Mouse (Mus musculus) lung, postnatal 4 days (tissue): ENCODE data around the gene Dhx36.
A peak's percentile ranks its signal among the peaks of the same experiment; 100 is the strongest.

Experiments
- DNase-seq, 2 experiments: peaks; one replicate each; pipeline ENCODE4 v3.0.0; 2021

The Dhx36 gene

DNA sequence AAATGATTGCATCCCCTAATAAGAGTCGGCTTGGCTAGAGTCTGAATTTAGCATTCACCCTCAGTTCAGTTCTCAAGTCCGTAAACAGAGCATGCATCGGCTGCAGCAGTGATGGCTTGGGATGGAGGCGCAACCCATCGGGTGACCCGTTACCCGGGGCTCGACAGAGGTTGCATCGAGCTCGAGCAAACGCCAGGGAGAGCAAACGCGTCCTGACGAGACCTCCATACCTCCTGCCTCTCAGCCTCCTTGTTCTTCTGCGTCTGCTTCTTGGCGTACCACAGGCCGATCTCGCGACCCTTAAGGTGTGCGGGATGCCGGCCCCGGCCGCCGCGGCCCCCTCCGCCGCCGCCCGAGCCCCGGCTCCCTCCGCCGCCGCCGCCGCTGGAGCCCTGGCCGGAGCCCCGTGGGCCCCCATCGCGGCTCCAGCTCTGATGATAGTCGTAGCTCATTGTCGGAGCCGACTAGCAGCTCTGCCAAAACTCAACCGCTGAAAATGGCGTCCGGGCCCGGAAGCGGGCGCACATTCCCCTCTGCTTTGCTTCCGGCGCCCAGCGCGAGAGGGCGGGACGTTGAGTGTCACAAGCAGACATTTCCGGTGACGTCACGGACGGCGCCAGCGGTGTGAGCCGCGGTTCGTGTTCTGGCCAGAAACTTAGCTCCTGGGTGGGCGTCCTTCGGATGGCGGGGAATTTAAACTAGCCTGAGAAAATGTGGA, at the start of gene Dhx36:
TSS of gene Dhx36 (minus strand) at position 517 of the 718 bp plus-strand sequence.
- peak; percentile 97 for DNase-seq

DNA sequence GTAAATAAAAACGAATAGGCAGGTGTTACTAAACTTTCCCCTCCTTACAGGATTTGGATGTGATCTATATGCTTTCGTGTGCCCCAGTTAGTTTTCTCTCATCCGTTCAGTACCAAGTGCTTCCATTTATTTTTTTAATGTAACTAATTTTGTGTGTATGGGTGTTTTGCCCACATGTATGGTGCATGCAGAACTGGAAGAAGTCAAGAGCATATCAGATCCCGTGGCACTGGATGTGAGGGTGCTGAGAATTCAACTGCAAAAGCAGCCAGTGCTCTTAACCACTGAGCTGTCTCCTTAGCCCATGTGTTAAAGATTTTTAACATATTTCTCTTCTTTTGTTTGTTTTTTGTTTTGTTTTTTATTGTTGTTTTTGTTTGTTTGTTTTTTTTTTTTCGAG, 20.8 kb upstream of the Dhx36 start:
- DNase-seq, result no peak

DNA sequence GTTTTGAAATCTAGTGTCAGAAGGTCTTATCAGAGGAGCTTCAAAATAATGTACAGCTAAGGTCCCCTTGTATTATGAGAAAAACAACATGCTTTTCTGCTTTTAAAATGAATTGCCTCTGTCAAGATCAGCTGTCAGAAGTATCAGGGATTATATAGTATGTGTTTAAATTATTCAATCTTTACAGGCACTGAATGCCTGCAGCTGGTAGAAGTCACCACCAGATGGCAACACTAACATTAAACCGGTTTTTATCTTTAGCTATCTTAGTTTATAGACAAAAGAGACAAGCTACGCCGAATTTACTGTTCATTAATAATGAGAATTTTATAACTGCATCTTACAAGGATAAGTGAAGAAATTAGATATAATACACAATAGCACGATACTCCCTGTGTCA, 20.4 kb upstream of the Dhx36 start:
- DNase-seq, result no peak

DNA sequence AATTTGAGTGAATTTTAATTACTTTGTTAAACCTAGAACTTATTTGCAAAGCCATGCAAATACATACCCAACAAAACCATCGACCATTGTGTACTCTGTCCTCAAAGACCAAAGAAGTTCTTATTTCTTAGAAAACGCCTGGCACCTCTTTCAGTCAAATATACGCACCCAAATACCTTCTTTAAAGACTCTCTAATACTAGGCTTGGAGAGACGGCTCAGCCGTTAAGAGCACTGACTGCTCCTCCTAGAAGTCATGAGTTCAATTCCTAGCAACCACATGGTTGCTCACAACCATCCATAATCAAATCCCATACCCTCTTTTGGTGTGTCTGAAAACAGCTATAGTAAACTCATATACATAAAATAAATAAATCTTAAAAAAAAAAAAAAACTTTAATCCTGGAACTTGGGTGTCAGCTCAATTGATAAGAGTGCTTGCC, 423 bp upstream of the Dhx36 start:
- DNase-seq, result no peak

DNA sequence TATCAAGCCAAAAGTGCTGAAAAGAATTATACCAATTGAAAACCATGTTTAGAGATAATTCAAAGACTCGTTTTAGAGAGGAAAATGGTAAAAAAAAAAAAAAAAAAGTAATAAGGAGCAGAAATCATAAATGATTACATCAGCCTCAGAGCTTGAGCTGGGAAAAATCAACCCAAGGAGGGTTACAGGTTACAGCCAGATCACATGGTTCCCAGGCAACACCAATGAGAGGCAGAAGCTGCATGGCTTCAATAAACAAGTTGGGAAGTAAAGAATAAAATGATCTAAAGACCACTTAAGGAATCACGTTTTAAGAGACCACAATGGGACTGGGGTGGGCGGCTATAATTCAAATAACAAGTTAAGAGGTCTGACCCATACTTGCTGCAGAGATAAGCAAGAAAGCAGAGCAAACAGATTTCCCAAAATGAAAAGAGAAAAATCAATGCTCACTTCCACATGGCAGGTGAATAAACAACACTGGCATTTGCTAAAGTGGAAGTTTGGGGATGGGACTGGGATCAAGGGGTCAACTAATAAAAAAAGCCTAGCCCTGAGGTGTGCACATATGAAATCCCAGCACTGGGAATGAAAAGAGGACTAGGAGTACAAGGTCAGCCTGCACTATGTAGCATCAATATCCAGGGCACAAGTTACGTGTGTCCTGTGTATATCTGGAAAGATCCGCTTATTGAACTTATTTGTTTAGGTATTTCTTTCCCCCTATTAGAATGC, 1.5 kb downstream of the Dhx36 start:
- DNase-seq, result no peak

DNA sequence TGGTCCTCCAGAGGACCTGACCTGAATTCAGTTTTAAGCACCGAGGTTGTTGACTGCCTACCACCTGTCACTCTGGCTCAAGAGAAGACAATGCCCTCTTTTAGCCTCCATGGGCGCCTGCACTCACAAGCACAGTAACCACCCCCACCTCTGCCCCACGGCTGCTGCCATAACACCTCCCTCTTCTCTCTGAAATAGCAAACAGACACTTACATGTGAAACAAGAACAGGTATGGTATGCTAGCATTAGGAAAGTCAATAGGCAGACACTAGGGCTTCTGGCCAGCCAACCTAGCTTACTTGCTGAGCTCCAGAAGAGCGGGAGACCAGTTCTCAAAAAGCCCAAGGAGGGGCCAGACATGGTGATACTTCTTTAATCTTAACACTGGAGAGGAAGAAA, 7.5 kb downstream of the Dhx36 start:
- no peak for DNase-seq

DNA sequence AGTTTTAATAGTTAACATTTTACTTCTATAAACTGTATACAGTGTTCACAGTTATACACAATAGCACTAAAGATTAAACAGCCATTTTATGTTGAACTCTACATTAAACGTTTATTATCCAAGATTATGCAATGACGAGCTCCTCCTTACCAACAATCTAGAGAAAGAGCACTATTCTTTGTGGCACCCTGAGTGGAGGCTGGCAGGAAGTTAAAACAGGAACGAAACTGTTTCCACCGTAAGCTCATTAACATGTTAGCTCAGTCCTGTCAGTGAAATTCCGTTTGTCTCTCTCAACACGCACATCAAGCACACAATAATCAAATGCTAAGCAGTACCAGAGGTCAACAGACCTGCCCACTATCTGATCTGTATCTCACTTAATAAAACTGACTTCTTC, 14.2 kb downstream of the Dhx36 start:
- no peak for DNase-seq

DNA sequence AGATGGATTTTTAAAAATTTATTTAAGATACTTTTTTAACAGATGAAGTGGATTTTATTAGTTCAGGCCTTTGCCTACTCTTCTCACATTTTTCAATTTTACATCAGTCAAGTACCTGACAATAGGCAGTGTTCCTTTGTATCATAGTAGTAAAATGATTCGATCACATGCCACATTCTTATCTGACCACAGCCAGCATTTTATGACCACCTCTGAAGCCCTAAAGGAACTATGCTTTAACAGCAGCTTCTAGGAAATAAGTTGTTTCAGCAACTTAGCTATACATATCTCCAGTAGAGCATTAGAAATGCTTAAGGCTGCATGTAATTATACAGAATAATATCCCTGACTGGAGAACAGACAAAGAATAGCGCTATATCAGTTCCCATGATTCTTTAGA, 22.5 kb downstream of the Dhx36 start:
- DNase-seq, result no peak

DNA sequence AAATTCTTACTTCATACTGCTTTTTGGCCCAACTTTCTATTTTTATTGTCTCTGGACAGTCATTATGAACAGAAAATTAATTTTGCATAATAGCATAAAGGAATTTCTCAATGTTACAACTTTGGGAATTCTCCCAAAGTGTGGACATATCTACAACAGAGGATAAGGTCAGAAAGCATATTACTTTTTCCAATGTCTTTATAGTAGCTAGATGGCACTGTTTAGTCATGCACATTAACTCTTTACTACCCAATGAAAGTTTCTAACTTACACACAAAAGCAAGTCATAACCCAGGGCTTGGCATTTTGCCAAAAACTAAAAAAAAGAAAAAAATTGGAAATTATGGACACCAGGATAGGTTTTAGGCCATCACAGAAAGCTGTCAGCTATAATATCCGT, 36.6 kb downstream of the Dhx36 start:
- no peak for DNase-seq

DNA sequence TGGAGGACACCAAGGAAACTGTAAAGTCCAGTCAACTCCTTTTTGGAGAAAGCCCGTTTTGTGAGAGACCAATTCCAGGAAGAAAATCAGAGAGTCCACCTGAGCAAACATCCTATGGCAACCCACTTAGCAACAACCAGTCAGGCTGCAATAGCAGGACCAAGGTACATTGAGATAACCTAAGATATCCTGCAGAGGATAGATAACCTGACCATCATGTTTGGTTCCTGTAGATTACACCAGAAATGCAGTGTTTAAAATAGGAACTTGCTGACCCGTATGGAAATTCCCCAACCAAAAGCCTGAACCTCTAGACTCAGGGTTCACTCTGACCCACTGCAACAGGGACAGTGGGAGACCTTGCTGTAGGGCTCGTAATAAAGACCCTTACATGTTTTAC, 42.5 kb downstream of the Dhx36 start:
- no peak for DNase-seq

DNA sequence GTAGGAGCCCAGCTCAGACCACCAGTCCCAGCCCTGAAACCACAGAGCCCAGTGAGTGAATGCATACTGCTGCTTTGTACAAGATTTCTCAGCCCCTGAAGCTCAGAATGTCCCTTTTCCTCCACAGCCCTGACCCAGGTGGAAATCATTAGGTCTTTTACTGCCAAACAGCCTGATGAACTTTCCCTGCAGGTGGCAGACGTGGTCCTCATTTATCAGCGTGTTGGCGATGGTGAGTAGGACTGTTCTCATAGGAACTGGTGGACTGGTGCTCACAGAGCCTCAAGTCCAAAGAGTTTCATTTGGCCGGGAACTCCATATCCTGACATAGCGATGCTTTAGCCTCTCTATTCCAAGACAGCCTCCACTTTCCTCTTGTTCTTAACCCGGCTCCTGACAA, 47.3 kb downstream of the Dhx36 start:
- DNase-seq, result no peak

DNA sequence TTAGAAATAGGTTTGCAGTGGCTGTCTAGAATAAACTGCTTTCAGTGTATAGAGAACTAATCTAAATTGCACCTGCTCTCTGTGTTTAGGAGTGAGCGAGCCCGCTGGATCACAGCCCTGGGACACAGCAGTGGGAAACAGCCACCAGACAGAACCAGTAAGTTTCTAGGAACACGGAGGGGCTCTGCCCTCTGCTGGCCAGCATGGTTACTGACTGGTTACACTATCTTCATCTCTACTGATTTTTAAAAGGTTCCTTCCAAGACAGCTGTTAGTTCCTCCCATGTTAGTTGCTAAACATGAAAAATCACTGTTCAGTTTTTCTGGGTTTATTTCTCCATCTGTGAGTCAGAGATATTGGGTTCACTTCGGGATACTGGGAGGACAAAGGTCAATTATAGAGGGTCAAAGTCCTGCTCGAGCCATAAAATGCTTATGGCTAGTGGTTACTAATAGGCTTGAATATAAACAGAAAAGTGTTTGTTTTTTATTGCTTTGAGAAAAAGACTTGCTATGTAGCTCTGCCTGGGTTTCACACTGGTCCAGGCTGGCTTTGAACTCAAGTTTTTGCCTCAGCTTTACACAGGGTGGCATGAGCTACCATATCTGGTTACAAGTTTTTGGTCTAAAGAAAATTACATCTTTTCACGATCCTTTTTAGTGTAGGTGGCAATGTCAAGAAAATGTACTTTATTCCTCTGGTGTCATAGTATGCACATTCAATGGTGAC, 48.4 kb downstream of the Dhx36 start:
- peak; percentile 69 to 75 for DNase-seq

DNA sequence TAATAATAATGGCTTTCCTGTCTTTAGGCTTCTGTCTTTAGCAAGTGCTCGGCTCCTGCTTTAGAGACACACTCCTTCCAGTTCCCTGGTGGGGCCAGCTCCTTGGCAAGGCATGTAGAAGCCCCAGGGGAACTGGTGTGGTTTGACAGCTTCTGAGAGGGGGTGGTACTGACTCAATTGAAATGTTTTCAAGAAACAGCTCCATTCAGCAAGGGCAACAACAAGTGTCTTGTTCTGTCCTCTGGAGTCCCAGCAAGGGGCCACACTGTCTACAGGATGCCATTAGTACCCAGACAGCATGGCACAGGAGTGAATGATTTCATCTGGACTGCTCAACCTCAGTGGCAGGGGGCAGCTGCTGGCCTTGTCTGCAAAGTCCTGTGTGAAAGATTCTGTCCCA, 51.0 kb downstream of the Dhx36 start:
- DNase-seq, result no peak

DNA sequence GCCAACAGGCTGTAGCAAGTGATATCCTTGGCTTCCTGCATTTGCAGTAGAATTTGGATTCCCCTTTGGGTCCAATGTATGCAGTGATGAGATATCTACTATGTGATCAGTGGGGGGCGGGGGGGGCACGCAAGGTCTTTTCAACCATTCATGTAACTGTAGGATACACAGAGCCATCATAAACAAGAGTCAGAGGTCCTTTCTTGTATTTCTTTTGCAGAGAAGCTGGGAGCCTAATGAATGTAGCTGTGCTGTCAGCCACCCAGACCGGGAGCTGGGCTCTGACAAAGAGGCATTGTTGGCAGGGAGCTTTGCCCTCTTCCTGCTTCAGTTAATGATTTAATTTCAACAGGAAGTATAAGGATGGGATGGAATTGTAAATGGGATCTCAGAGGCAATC, 52.7 kb downstream of the Dhx36 start:
- DNase-seq, result peak; percentile 21 to 62

DNA sequence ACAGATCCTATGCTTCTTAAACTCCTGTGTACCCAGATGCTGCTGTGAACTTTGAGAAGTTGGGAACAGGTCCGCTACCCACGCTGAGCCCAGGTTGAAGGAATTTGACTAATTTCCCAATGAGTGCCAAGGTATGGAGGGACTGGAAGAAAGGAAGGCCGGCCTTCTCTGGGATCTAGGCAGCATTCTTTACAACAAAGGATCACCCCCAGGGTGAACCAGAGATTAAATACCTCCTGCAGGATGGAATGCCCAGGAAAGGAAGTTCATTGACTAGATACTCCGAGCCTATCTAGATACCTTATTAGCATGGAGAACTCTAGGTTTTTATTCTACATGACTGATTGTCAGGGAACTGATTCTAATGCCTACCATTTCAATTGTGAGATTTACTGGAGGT, 53.8 kb downstream of the Dhx36 start:
- DNase-seq, result no peak

DNA sequence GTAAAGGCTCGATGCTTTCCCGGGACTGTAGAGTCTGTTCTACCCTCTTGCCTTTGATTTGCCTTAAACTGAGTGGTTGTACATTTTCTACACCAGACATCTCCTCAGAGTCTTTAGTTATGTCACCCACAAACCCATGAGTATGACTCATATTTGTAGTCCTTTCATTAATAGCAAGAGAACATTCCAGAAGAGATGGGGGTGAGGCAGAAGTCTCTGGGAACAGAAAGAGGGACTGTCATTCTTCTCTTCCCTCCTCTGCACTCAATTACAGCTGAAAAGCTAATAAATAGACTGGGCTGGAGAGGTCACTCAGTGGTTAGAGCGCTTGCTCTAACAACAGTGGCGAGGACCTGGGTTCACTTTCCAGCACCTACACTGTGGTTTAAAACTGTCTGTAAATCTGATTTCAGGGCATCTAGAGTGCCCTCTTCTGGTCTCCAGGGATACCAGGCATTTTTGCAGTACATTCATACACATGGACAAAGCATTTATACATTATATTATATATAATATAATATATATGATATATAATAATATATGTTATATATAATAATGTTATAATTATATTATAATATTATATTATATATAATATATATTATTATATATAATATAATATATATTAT, 56.8 kb downstream of the Dhx36 start:
- DNase-seq, result no peak

DNA sequence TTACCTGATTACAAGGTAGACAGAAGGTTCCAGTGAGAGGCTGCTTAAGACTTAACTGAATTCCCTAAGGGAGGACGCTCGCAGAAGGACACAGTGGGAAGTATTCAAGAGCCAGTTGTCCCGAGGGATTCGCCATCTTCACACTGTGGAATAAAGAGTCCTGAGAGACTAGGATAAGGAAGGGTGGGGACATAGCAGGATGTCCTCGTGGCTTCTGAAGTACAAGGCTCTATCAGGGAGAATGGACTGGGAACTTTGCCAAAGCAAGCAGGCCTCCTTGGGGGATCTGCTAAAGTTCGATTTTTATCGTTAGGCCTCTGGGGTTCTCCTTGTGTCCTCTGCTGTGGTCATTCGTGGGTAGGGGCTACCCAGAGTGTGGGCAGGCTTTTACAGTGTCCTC, 59.7 kb downstream of the Dhx36 start:
- DNase-seq, result peak in 1 of 2 experiments; percentile 15

DNA sequence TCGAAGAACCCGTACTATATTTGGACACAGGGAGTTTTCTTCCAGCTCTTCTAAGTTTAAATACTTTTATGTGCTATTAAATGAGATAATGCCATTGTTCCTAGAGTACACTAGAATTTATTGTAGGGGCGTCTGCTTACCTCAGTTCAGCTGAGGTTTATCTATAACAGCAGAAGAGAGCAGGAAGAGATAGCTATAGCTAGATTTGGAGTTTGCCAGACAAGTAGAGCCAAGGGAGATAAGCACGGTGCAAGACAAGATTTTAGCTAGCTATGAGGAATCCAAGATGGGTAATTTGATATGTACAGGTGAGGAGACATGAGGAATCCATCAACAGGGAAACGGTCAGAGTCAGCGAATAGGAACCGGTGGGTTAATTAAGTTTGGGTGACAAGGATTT, 60.5 kb downstream of the Dhx36 start:
- DNase-seq, result no peak

DNA sequence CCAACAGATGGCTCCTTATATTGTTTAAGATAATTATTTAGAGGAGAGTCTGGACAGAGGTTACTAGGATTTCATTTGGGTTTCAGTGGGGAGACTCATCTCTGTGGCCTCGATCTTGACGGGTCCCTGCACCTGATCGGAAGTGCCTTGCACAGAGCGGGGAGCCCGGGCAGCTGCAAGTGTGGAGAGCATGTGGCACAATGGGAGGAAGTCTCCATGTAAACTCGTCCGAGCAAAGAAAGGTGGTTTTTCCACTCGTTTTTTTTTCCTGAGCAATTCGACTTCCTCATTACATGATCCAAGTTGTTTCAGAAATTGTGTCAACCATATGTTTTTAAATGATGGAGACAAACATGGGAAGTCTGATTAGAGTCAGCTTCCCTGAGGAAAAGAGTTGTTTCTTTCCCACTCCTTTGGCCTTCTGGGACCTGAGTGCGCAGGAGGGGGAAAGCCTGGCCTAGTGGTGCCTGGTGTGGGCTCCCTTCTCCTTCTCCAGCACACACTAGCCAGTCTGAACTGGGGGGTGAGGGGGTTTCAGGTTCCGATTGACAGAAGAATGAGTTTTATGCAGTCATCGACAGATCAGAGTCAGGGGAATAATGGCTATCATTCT, 63.1 kb downstream of the Dhx36 start:
- DNase-seq, result peak; percentile 31 to 72

DNA sequence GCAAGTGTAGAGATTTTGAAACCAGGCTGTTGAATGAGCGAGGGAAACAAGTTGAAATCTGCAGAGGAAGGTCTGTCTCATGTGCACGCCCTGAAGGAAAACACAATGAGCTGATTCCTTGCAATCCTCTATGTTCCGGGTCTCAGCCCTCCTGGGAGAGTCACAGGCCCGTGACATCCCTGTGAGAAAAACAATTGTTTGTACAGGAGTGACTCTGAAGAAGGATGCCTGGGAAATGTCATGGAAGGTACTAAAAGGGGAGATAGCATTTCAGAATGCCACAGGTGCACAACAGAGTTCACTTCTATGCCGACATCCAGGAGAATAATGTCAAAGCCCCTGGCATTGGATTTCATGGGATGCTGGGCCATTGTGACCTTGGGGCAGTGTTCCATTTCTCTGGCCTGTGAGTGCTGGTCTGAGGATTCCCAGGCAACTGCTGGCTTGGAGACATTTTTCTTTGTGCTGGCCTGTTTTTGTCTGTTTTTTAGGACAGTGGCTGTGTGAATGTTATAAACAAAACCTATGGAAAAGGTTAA, 66.3 kb downstream of the Dhx36 start:
- no peak for DNase-seq

DNA sequence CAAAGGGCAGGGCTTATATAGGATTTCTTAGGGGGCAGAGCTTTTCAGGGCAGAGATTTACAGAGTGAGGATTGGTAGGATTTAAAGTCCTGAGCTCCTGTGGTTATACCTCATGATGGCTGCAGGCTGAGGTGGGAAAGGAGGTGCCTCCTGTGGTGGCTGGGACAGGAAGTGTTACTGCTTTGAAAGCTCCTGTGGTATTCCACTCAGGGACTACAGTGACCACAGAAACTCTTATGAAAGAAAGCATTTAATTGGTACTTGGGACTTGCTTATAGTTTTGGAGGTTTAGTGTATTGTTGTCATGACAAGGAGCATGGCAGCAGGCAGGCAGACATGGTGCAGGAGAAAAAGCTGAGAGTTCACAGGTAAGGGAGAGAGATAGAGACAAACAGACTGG, 70.9 kb downstream of the Dhx36 start:
- no peak for DNase-seq

DNA sequence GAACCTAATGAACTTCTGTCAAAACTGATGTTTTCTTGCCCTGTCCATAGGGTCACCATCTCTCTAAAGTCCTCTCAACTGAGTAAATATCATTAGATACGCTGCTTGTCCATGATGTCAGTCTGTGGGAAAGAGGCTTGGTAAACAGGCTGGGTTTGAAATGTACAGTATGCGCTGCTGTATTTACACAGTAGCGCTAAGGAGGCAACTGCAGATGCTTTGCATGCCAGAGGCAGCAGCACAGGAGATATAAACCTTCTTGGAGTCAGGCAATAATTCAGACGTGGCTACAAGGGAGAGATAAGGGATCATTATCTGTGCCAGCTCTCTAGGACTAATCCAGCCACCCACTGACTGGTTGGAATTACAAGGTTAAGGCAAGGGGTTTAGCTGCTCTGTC, 73.1 kb downstream of the Dhx36 start:
- DNase-seq, result peak; percentile 8 to 54
